Mouse (Mus musculus): ENCODE results near the gene A730049H05Rik. TPM values are rescaled to one million over a fixed set of nuclear protein-coding genes. Genes with fewer than 3 reads are reported as not detected.

The A730049H05Rik gene
- total RNA-seq, 2 experiments from 2014 or later, result not detected

DNA sequence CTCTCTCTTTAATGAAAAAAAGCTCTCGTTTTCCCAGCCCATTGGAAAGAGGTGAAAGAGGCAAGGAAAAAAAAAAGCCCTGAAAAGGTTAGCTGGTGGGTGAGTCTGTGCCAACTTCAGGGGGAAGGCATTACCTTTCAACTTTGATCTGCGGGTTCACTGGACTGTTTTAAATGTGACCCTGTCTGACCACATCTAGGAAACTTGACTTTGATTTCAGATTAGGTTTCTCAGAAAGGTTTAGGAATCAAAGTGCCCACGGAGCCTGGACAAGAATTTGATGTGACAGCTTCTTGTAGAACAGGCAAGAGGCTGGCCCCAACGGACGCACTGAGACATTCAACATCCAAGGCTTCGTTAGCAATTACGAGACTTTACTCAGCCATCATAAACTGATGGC lies 7.7 kb downstream of the A730049H05Rik start:
- no peak for ATAC-seq (replicated peaks; ENCODE audit: low FRiP score, poor library complexity, severe bottlenecking)

GRCm38 (mm10) chr6:92826561-92826960 lies 10.3 kb downstream of the A730049H05Rik start:
- ATAC-seq (replicated peaks; ENCODE audit: low FRiP score, poor library complexity, severe bottlenecking), result no peak

DNA sequence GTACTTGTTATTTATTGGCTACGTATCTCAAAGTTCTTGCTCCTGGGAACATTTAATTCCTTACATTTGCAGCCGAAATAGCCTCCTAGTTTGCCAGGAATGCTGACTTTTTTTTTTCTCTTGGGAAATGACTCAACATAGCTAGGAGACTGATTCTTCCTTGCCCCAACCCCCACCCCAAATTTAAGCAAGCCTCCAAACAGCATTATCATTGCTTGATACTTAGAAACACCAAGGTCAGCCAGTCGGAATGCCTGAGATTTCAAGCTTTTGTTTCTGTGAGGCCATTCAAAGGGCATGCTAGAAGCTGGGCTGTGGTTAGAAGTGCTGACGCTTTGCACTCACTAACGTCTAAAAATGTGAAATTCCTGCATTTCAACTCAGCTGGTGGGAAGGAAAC lies 11.1 kb downstream of the A730049H05Rik start:
- no peak for ATAC-seq (replicated peaks; ENCODE audit: low FRiP score, poor library complexity, severe bottlenecking)

DNA sequence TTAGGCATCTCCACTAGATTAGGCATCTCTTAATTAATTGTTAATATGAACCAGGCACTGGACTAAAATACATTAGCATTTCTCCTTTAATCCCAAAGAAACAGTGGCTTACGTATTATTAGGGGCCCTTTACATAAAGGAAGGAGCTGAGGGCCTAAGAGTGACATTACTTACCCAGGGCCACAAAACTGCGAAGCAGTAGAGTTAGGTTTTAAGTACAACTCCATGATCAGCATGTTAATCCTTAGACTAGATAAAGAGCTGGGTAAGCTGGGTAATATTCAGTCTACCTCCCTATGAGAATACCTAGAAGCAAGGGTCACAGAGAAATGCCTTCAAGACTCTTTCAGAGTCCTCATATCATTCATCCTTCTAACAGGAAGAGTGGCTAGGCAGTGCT lies 12.9 kb downstream of the A730049H05Rik start:
- no peak for ATAC-seq (replicated peaks; ENCODE audit: low FRiP score, poor library complexity, severe bottlenecking)

DNA sequence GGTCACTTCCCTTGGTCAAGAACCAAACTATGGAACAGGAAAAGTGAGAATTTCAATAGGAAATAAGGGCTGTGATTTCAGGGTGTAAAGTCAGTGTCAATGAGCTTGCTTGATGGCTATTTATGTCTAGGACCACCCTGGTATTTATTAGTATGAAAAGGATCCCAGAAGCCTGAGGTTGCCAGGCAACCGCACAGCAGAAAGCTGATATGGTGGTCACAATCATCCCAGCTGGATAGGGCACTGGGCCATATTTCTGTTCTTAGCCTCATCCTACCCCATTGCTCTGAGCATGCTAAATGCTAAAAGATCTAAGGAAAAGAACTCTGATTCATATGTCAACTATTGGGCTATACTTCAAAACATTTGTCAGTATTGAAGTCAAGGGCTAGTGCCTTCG lies 14.8 kb downstream of the A730049H05Rik start:
- ATAC-seq (replicated peaks; ENCODE audit: low FRiP score, poor library complexity, severe bottlenecking), result no peak

DNA sequence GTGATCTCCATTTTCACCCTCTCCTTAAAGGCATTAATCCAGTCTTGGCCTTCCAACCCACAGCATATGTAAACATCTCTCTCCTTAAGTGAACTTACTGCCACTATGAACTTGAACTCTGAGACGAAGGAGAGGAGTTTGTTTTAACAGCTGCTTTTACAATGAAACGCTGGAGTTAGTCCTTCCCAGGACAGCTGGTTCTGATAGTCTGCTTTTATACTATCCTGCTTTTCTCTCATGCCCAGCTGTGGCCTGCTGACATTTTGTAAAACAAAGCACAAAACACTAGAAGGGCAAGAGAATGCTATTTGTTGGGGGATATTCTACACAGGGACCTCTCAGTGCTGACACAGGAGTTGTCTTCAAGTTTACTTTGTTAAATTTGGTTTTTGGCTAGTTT lies 25.7 kb downstream of the A730049H05Rik start:
- no peak for ATAC-seq (replicated peaks; ENCODE audit: low FRiP score, poor library complexity, severe bottlenecking)

DNA sequence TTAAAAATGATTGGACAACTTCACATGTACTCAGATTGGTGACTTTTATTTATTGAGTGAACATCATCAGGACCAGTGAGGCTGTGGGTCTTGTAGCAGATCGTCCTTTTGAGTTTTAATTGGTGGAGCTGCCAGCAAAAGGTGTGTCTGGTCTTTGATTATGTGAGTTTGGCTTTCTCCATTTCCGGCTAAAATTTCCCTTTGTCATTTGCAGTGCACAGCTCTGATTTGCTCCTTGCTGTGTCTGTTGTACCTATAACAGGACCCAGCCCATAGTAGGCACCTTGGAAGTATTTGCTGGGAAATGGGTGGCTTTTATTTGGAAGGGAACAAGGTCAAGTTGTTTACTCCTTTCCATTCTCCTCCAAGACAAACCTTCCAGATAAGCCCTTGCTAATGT lies 27.2 kb downstream of the A730049H05Rik start:
- no peak for ATAC-seq (replicated peaks; ENCODE audit: low FRiP score, poor library complexity, severe bottlenecking)

DNA sequence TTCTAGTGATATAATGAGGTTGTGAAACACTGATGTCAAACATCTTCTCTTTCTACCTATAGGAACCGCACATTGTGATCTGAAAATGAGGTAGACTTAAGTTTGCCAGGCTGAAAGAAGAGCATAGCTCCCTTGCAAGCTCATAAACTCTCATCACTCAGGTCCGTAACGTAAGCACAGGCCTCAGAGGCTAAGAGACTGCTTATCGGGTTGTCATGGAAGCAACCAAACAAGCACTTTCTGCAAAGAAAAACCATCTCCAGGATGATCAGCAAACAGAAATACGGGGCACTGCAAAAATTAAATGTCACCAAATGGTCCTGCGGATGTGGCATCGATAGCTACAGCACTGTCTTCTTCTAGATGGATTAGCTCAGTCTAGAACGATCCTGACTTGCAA lies 29.6 kb downstream of the A730049H05Rik start:
- ATAC-seq (replicated peaks; ENCODE audit: low FRiP score, poor library complexity, severe bottlenecking), result no peak

- no peak for ATAC-seq (replicated peaks; ENCODE audit: low FRiP score, poor library complexity, severe bottlenecking)
These were observed 30.3 kb downstream of the A730049H05Rik start for GRCm38 (mm10) chr6:92846614-92847013.

DNA sequence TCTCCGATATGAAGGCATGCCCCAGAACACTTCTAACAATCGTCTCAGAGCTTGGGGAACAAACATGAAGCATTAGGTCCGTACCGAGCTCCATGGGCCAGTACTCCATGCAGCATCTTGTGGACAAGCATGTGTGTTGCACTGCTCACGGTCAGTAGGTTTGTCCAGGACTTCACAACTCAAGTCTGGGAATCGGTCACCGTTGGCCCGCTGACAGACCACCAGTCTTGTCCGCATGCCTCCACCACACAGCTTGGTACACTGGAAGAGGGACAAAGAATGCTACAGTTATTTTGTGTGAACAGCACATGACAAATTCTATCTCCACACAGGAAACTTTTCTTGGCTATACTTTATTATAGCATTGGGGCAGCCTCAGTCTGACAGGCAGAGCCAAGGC lies 32.9 kb downstream of the A730049H05Rik start:
- ATAC-seq (replicated peaks; ENCODE audit: low FRiP score, poor library complexity, severe bottlenecking), result no peak

GRCm38 (mm10) chr6:92850250-92850649 lies 34.0 kb downstream of the A730049H05Rik start:
- no peak for ATAC-seq (replicated peaks; ENCODE audit: low FRiP score, poor library complexity, severe bottlenecking)

GRCm38 (mm10) chr6:92854873-92855272 lies 38.6 kb downstream of the A730049H05Rik start:
- no peak for ATAC-seq (replicated peaks; ENCODE audit: low FRiP score, poor library complexity, severe bottlenecking)

DNA sequence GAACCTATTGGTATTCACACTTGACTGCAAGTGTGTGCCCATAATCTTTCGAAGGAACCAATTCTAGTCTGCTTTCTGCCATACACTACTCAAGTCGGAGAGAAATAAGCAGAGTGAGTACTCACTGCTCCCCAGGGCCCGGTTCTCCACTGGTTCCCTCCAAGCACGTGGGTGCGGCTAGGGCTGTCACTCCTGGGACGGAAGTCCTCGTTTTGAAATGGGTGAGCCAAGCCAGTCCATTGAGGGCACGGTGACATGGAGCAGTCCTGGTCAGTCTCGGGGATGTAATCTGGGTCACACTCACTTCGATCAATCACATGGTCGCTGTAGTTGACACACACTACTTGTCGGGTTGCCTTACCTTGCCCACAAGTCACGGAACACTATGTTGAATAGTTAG lies 41.5 kb downstream of the A730049H05Rik start:
- ATAC-seq (replicated peaks; ENCODE audit: low FRiP score, poor library complexity, severe bottlenecking), result no peak

GRCm38 (mm10) chr6:92858721-92859510 lies 42.6 kb downstream of the A730049H05Rik start:
- no peak for ATAC-seq (replicated peaks; ENCODE audit: low FRiP score, poor library complexity, severe bottlenecking)

DNA sequence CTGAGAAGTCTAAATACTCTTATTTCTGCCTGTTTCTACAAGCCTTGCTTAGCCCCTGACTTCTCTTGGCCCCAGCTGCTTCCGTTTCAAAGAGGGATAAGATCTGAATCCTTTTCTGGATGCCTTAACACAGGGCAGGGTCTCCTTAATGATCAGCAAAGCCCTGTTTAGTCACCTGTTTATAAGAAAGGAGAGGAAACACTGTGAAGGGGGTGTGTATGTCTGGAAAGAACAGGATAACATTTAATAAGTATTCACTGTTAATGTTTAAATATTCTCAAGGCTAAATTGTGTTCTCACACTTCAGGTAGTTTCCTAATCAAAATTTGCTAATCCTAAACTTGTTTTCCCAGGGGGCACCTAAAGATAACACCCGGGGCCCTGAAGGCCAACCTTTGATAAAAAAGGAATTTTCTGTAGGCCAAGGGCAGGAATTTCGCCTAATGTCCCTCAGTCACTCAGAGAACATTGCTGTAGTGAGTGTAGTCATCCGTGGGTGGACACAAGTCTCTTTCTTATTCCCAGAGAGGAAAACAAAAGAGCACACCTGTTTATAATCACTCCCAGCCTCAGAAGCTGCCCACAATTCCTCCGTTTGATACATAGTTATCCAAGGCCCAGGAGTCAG lies 44.1 kb downstream of the A730049H05Rik start:
- no peak for ATAC-seq (replicated peaks; ENCODE audit: low FRiP score, poor library complexity, severe bottlenecking)

DNA sequence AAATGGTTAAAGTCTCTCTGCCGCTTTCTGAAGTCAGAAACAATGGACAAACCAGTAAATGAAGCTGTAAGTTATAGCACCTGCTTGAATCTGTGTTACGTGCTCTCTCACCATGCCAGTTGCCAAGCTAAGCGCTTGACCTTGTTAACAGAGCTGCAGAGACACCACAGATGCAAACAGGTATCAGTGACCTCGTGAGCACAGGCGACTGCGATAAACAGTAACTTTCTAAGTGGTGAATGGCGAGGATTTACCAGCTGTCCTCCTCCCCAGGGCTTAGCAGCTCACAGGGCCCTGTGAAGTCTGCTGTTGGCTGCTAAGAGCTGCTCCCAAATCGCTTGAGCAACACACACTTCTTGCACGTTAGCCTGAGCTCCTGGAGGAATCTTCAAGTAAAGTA lies 46.3 kb downstream of the A730049H05Rik start:
- ATAC-seq (replicated peaks; ENCODE audit: low FRiP score, poor library complexity, severe bottlenecking), result no peak

DNA sequence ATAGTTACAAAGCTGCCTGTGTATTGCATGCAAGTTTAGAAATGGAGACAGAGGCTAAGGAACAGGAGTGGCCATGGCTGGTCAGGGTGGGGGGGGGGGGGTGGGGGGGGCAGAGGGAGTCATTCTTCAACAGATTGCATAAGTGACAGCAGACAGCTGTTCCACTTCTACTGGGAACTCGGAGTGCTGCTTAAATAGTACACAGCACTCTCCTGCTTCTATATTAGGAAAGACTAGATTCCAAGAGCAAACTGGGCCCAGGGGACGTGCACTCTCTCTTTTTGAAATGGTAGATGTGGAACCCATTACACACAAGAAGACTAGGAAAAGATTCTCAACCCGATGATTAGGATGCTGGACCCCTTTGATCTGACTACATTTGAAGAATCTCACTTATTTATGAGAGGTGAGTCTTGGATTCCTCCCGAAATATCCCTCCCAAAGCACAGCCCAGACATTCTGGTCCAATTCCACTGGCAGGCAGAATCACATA lies 52.9 kb downstream of the A730049H05Rik start, which contains the start of gene Gm15737:
Gm15737 (plus strand) TSS at position 269 of the 493 bp plus-strand sequence.
- ATAC-seq (replicated peaks; ENCODE audit: low FRiP score, poor library complexity, severe bottlenecking), result no peak

- ATAC-seq (replicated peaks; ENCODE audit: low FRiP score, poor library complexity, severe bottlenecking), result no peak
These were observed 53.4 kb downstream of the A730049H05Rik start for GRCm38 (mm10) chr6:92869582-92870219.

- ATAC-seq (replicated peaks; ENCODE audit: low FRiP score, poor library complexity, severe bottlenecking), result no peak
These were observed 55.5 kb downstream of the A730049H05Rik start for GRCm38 (mm10) chr6:92871813-92872212.

- no peak for ATAC-seq (replicated peaks; ENCODE audit: low FRiP score, poor library complexity, severe bottlenecking)
These were observed 56.5 kb downstream of the A730049H05Rik start for GRCm38 (mm10) chr6:92872766-92873165.

- no peak for ATAC-seq (replicated peaks; ENCODE audit: low FRiP score, poor library complexity, severe bottlenecking)
These were observed 58.6 kb downstream of the A730049H05Rik start for GRCm38 (mm10) chr6:92874854-92875253.
